Comparison of ENCODE assay signal across 14 mouse cellular contexts in the genomic region with DNA sequence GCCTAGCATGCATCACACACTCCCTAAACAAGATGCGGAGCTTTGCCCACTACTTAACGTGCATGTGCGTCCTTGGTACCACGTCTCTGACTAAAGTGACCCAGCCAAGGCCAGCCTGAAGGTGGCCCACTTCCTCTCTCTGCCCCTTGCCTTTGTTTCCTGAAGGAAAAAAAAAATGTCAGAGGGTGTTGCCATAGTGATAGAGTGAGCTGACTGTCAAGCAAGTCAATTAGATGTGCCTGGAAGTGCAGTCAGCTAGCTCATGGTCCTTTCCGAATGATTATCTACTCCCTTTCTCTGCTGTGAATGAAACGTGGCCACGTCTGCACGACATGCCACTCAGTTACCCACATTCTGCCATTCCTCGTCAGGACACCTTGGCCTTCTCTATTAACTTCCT. TPM values are rescaled to one million over a fixed set of nuclear protein-coding genes. Genes with fewer than 3 reads are reported as not detected.
"Had no signal": no experiment of that assay in that cellular context is flagged by ENCODE, and none has a peak within 500 bp of the region (broad histone marks: within the 10 kb centered on the region; RNA-seq: fewer than 3 reads in every experiment).

No protein-coding gene starts in this region.

- H3K4me2 ChIP-seq: limb, embryonic 13.5 days; midbrain, embryonic 12.5 days; neural tube, embryonic 12.5 days had no signal

- H3K27me3 ChIP-seq: limb, embryonic 13.5 days; midbrain, embryonic 12.5 days; neural tube, embryonic 12.5 days had no signal

- DNase-seq: kidney, adult 8-10 months; kidney, postnatal 36 days; layer of hippocampus, adult 9-11 months; layer of hippocampus, postnatal 36 days; lung, adult 18-20 months; thymus, adult 2 months; thymus, postnatal 36 days had no signal

- H3K4me3 ChIP-seq: limb, embryonic 13.5 days; midbrain, embryonic 12.5 days; neural tube, embryonic 12.5 days had no signal

- H3K9me3 ChIP-seq: limb, embryonic 13.5 days; midbrain, embryonic 12.5 days; neural tube, embryonic 12.5 days had no signal

- H3K36me3 ChIP-seq: limb, embryonic 13.5 days; midbrain, embryonic 12.5 days; neural tube, embryonic 12.5 days had no signal

- ATAC-seq: intestine, postnatal 0 days had no signal

- H3K27ac ChIP-seq: limb, embryonic 13.5 days; liver, embryonic 14.5 days; midbrain, embryonic 12.5 days; neural tube, embryonic 12.5 days; stomach, postnatal 0 days had no signal

- H3K9ac ChIP-seq: limb, embryonic 13.5 days; liver, embryonic 14.5 days; midbrain, embryonic 12.5 days; neural tube, embryonic 12.5 days had no signal

RNA-seq across cellular contexts. Expression of a gene that starts 37.9 kb away (rescaled TPM):
- polyA plus RNA-seq: liver, adult 2 months had no signal
